Mouse (Mus musculus): ENCODE data around the gene Vmn1r123.
"Not testable (repeated sequence)": the region's sequence is repeated elsewhere in the genome, so short reads cannot be mapped to it uniquely, and the experiment has no call there.

Gene Vmn1r123

DNA sequence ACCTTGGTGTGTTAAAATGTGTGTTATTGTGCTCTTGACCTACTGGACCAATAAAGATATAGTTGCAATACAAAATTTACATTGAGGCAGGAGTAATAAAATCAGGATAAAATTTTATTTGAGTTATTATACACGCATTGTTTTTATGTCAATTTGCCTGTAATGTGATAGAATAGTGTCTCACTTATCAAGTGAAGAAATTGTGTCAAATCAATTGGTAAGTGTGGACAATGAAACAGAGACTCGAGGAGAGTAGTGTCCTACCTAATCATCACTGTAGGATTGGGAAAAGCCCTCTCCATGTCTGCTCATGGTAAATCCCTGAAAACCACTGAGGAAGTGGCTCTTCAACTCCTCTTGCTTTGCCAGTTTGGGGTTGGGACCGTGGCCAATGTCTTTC is at the start of gene Vmn1r123:
Vmn1r123 (plus strand) TSS at position 301 of the 400 bp plus-strand sequence.
- not testable (repeated sequence) for DNase-seq (ENCODE audit: low read depth, low spot score)

- not testable (repeated sequence) for DNase-seq (ENCODE audit: low read depth, low spot score)
These were observed 28.0 kb upstream of the Vmn1r123 start, which contains the start of gene Vmn1r122 for GRCm38 (mm10) chr7:21134028-21134427. Vmn1r122 (minus strand) TSS chr7:21134128.

DNA sequence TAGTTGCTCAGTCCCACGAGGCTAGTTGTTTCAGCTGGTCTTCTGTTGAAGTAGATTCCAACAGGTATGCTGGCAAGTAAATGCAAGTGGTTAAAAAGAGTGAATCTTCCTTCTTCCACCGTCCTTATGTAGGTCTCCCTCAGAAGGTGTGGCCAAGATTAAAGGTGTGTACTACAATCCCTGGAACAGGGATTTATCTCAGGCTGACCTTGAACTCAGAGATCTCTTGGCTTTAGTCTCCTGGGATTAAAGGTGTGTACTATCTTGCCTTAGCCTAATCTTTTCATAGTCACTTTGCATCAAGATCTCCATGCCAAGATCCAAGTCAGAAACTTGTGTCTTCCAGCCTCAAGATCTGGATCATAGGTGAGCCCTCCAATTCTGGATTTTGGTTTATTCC is 28.3 kb downstream of the Vmn1r123 start, which contains the start of gene Gm5157:
Gm5157 (minus strand) TSS at position 101 of the 400 bp plus-strand sequence.
- DNase-seq (ENCODE audit: low read depth, low spot score) = not testable (repeated sequence)
